Mouse (Mus musculus) kidney, adult 2 months (tissue): ENCODE data around the gene Dars.

Experiments used
- CTCF ChIP-seq: fragments of 200-500 bp; conservative IDR thresholded peaks from 2 replicates; pipeline ENCODE4 v1.5.1; 2011; ENCODE audit warnings: low read depth, mild to moderate bottlenecking, control low read depth, low read length, moderate library complexity, mixed read lengths; ENCODE audit not compliant: insufficient read depth, insufficient read length
- POLR2A ChIP-seq: fragments of 200-500 bp; IDR thresholded peaks from one replicate; pipeline ENCODE4 v1.6.1; 2011; ENCODE audit warnings: low read depth, low read length, control low read depth

DNA sequence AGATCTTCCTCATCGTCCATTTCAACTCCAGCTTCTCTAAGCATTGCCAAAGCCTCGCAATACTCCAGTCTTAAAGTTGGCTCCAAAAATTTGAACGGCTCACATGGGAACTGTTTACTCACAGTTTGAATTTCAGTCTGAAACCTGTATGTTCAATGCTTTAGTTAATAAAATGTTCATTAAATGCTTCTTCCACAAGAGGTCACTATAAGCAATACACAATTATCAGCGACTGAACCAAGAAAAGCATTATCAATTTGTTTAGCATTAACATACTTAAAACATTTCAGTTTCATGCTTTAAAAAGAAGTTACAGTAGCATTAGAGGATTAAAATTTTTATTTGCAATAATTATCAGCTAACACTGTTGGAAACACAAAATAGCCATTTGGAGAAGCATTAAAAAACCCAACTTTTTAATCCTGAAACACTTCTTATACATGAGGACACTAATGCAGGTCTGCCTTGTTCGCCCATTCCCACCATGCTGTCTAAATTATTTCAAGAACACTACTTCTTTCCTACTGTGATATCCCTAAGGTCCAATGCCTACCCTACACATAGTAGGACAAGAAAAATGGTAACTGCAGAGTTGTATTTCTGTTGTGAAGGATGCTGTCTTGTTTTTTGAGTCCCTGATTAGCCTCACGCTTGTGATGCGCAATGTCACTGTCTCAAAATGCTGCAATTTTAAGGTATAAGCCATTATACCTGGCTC, 44.9 kb downstream of the Dars start:
- TF ChIP-seq CTCF (0 out of 2 replicates have a peak, but pooled peaks have one; percentile 19), POLR2A (no peak)
